Mouse (Mus musculus) adrenal gland, adult 2 months (tissue): ENCODE results near the gene Svs1. TPM values are rescaled to one million over a fixed set of nuclear protein-coding genes. Genes with fewer than 3 reads are reported as not detected.

Source experiments
- DNase-seq: peaks from one replicate; pipeline ENCODE4 v3.0.0; 2021
- polyA plus RNA-seq: library from polyadenylated mRNA; depleted of rRNA; stranded (reverse); fragments of >200 nt; gene quantifications from 2 replicates; pipeline ENCODE4 v1.2.3, GENCODE M21; 2012
- total RNA-seq, 2 experiments: library from RNA; stranded (reverse); gene quantifications; 2 replicates each; pipeline ENCODE4 v1.2.3; 2021

The Svs1 gene
- total and polyA plus RNA-seq, 3 experiments: not detected

GRCm38 (mm10) chr6:49011191-49011590, 24.5 kb downstream of the Svs1 start:
- DNase-seq: no peak

GRCm38 (mm10) chr6:49013023-49013422, 26.4 kb downstream of the Svs1 start:
- no peak for DNase-seq

- DNase-seq: no peak
These were observed 26.8 kb downstream of the Svs1 start for GRCm38 (mm10) chr6:49013458-49013857.

- DNase-seq: no peak
These were observed 30.5 kb downstream of the Svs1 start for GRCm38 (mm10) chr6:49017150-49017549.

GRCm38 (mm10) chr6:49019341-49019740, 32.7 kb downstream of the Svs1 start:
- DNase-seq: no peak

GRCm38 (mm10) chr6:49021141-49022012, 34.7 kb downstream of the Svs1 start:
- no peak for DNase-seq

GRCm38 (mm10) chr6:49022384-49022783, 35.7 kb downstream of the Svs1 start:
- no peak for DNase-seq

- no peak for DNase-seq
These were observed 36.7 kb downstream of the Svs1 start for GRCm38 (mm10) chr6:49023315-49023714.

- DNase-seq: no peak
These were observed 38.6 kb downstream of the Svs1 start for GRCm38 (mm10) chr6:49025290-49025689.

GRCm38 (mm10) chr6:49026496-49026895, 39.8 kb downstream of the Svs1 start:
- DNase-seq: no peak

GRCm38 (mm10) chr6:49028019-49028418, 41.4 kb downstream of the Svs1 start:
- no peak for DNase-seq

GRCm38 (mm10) chr6:49028708-49029107, 42.0 kb downstream of the Svs1 start:
- no peak for DNase-seq

- DNase-seq: no peak
These were observed 44.6 kb downstream of the Svs1 start for GRCm38 (mm10) chr6:49031230-49031629.

- no peak for DNase-seq
These were observed 46.1 kb downstream of the Svs1 start for GRCm38 (mm10) chr6:49032783-49033182.

GRCm38 (mm10) chr6:49036275-49037267, 49.9 kb downstream of the Svs1 start, which contains the start of gene Gpnmb:
TSS of gene Gpnmb (plus strand) at chr6:49036546.
- DNase-seq: peak; percentile 5

- no peak for DNase-seq
These were observed 50.6 kb downstream of the Svs1 start for GRCm38 (mm10) chr6:49037268-49037662.

- peak; percentile 62 for DNase-seq
These were observed 53.0 kb downstream of the Svs1 start for GRCm38 (mm10) chr6:49039470-49040180.
